Mouse (Mus musculus) T-helper 17 cell (primary cell): ENCODE measurements around the gene Clec3a.

ENCODE experiments used
- in situ Hi-C, 2 experiments: fragments of 300-600 bp; cut with MboI, MseI; formaldehyde crosslinking; loops; 1 replicate in 1 of 2; 2 replicates in 1 of 2; pipeline ENCODE4 v1.15.1; 2025; ENCODE audit warnings: high pct_unique_total_duplicates in 2 of 2

Clec3a gene

GRCm38 (mm10) chr8:114455953-114456352 lies 38.1 kb downstream of the Clec3a start:
- in situ Hi-C loops: loop anchor here (5.0 to 10.0 kb wide), 2 partner anchors 1979 to 1986 kb away; no protein-coding TSS in a partner anchor

- in situ Hi-C loops: loop anchor here (5.0 to 10.0 kb wide), 2 partner anchors 1977 to 1984 kb away; no protein-coding TSS in a partner anchor
Measured at GRCm38 (mm10) chr8:114458113-114458784, 40.4 kb downstream of the Clec3a start.

GRCm38 (mm10) chr8:114460600-114460999 lies 42.7 kb downstream of the Clec3a start:
- in situ Hi-C loops: no loop called here

- in situ Hi-C loops: no loop called here
Measured at GRCm38 (mm10) chr8:114462591-114462990, 44.7 kb downstream of the Clec3a start.

GRCm38 (mm10) chr8:114463305-114463704 lies 45.4 kb downstream of the Clec3a start:
- in situ Hi-C loops: no loop called here

- in situ Hi-C loops: no loop called here
Measured at GRCm38 (mm10) chr8:114468526-114469207, 50.8 kb downstream of the Clec3a start.

GRCm38 (mm10) chr8:114469208-114469590 lies 51.3 kb downstream of the Clec3a start:
- in situ Hi-C loops: no loop called here

GRCm38 (mm10) chr8:114473546-114473945 lies 55.7 kb downstream of the Clec3a start:
- in situ Hi-C loops: loop anchor here in 1 of 2 experiments (10.0 kb wide), 1 partner anchor 801 kb away; no protein-coding TSS in a partner anchor
